Mouse (Mus musculus) limb, embryonic 13.5 days (tissue): ENCODE results near the gene Aarsd1. TPM values are rescaled to one million over a fixed set of nuclear protein-coding genes. Genes with fewer than 3 reads are reported as not detected.

Source experiments
- ATAC-seq: fragments of 200-750 bp; cut with Nextera tagmentation; 2 replicates; pipeline ENCODE4 v1.8.0; 2017; ENCODE audit warnings: low read depth, moderate number of reproducible peaks, moderate TSS enrichment; ENCODE audit not compliant: low FRiP score
- H3K27ac ChIP-seq: fragments of 300-500 bp; sonication (generic); 2 replicates; pipeline ENCODE4 v1.5.1; 2015; ENCODE audit warnings: inconsistent platforms, mild to moderate bottlenecking, moderate library complexity
- H3K27me3 ChIP-seq: fragments of 300-500 bp; sonication (generic); 2 replicates; pipeline ENCODE4 v1.6.1; 2015; ENCODE audit warnings: mild to moderate bottlenecking, inconsistent platforms
- H3K36me3 ChIP-seq: fragments of 300-500 bp; sonication (generic); 2 replicates; pipeline ENCODE4 v1.6.1; 2015; ENCODE audit warnings: inconsistent platforms, mild to moderate bottlenecking, moderate library complexity
- H3K4me1 ChIP-seq: fragments of 300-500 bp; sonication (generic); 2 replicates; pipeline ENCODE4 v1.6.1; 2015; ENCODE audit warnings: inconsistent platforms
- H3K4me2 ChIP-seq: fragments of 300-500 bp; sonication (generic); replicated peaks from 2 replicates; pipeline ENCODE4 v1.6.1; 2015; ENCODE audit warnings: inconsistent platforms, mild to moderate bottlenecking, moderate library complexity
- H3K4me3 ChIP-seq: fragments of 300-500 bp; sonication (generic); 2 replicates; pipeline ENCODE4 v1.5.1; 2015; ENCODE audit warnings: moderate library complexity, mild to moderate bottlenecking, inconsistent platforms
- H3K9ac ChIP-seq: fragments of 300-500 bp; sonication (generic); 2 replicates; pipeline ENCODE4 v1.6.1; 2015; ENCODE audit warnings: mild to moderate bottlenecking, inconsistent platforms
- H3K9me3 ChIP-seq: fragments of 300-500 bp; sonication (generic); 2 replicates; pipeline ENCODE4 v1.6.1; 2016; ENCODE audit warnings: inconsistent platforms
- WGBS: fragments of 180-500 bp; shearing (Covaris S2); methylation state at CpG from one replicate; pipeline ENCODE4 v1.1.7; 2015; 5-methylcytosine and 5-hydroxymethylcytosine counted together
- microRNA-seq: library from miRNA; unstranded; fragments of <30 nt; microRNA quantifications from one replicate; pipeline ENCODE4, GENCODE M21; 2016
- polyA plus RNA-seq: library from polyadenylated mRNA; unstranded; fragments of >200 nt; fragmentation: Nextera tagmentation; extraction: Ambion mirVana; gene quantifications from 2 replicates; pipeline ENCODE4 v1.2.1, GENCODE M21; 2015

The Aarsd1 gene
- polyA plus RNA-seq, 1 experiment from 2014 or later, result 79.5 TPM

DNA sequence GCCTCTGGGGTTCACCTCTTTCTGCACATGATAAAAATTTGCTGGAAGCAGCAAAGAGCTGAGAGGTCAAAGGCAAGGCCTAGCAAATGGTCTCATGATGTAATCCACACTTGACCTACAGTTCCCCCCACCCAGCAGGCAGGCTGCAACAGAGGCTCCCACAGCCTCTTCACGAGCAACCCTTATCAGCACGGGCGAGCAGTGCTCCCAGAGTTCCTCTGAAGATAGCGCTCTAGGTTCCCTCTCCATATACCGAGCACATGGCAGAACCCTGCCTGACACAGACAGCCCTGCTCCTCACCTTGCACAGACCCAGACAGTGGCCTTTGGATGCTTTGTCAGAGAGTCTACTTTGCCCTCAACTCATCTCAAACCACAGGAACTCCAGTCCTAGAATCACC, 52.9 kb downstream of the Aarsd1 start:
- no peak overlapping the region for H3K27ac ChIP-seq
- no peak for ATAC-seq
- H3K27me3 ChIP-seq, result no peaks in the 10 kb centered on the region
- H3K4me2 ChIP-seq, result no peak overlapping the region
- no peaks in the 10 kb centered on the region for H3K9me3 ChIP-seq
- H3K4me3 ChIP-seq, result no peak overlapping the region
- no peaks in the 10 kb centered on the region for H3K4me1 ChIP-seq
- no peak overlapping the region for H3K9ac ChIP-seq
- WGBS, result 70% methylated on average over 5 of the region's 5 CpGs
- H3K36me3 ChIP-seq, result no peaks in the 10 kb centered on the region

DNA sequence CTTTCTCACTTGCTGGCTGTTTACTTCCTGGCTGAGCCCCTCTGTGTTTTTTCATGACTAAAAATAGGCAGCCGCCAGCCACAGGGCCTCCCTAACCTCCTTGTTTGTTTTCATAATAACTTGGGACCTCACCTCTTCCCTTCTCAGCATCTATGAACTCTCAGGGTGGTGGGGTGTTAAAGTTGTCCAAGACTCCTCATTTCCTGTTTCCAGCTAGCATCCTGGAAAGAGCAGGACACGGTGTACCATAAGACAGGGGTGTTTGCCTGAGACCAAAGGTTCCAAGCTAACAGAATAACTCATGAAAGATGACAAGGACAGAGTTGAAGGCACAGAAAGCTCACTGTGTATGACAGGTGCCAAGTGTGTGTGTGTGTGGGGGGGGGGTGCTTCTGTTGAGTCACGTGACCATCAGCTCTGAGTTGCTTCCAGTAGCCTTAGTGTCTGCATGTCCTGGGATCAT, 56.7 kb downstream of the Aarsd1 start:
- 54% methylated on average over 3 of the region's 3 CpGs for WGBS
- no peak for ATAC-seq
- H3K4me2 ChIP-seq, result no peak overlapping the region
- no peaks in the 10 kb centered on the region for H3K4me1 ChIP-seq
- H3K9me3 ChIP-seq, result no peaks in the 10 kb centered on the region
- H3K27ac ChIP-seq, result no peak overlapping the region
- H3K9ac ChIP-seq, result no peak overlapping the region
- H3K36me3 ChIP-seq, result no peaks in the 10 kb centered on the region
- H3K27me3 ChIP-seq, result no peaks in the 10 kb centered on the region
- no peak overlapping the region for H3K4me3 ChIP-seq

DNA sequence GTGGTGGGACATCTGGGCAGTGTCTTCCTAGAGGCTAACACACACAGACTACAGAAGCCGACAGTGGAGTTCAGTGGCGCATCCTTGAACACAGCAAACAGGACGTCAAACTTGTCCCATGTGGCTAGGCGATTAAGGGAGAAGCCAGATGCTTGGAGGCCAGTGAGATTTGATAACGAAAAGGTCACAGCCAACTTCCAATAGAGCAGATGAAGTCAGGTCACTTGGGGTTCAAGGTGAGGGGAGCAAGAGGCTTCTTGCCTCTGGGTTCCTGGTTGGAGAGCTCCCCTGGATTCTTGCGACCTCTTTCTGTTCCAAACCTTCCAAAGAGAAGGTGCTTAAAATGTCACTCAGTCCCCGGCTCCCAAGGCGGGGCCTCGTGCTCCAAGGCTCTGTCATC, 57.6 kb downstream of the Aarsd1 start:
- Histone ChIP-seq H3K27ac (no peak overlapping the region), H3K27me3 (no peaks in the 10 kb centered on the region), H3K9me3 (no peaks in the 10 kb centered on the region), H3K4me2 (no peak overlapping the region), H3K4me1 (no peaks in the 10 kb centered on the region), H3K4me3 (no peak overlapping the region), H3K9ac (no peak overlapping the region), H3K36me3 (no peaks in the 10 kb centered on the region)
- 65% methylated on average over 9 of the region's 9 CpGs for WGBS
- ATAC-seq, result no peak

DNA sequence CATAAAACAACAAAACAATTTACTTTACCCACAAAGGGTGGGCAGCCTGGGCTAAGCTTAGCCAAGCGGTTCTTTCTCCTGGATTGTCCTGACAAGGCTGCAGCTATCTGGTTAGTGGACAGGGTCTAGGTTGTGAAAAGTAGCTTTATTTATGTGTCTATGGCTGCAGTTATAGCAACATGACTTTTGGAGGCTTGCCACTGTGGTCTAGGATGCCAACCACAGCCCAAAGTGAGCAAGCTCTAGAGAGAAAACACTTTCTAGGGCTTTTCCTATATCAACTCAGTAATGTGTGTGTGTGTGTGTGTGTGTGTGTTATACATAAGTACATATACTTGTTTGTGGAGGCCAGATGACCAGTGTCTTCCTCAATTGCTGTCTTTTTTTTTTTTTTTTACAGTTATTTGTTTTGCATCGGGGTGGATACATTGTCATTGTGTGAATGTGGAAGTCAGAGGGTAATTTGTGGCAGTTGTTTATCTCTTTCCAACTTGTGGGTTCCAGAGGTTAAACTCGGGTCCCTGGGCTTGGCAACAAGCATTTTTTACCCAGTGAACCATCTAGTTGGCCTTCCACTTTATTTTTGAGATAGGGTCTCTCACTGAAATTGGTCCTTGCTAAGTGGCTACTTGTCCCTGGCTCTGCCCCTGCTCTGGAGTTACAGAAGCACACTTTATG, 59.8 kb downstream of the Aarsd1 start:
- no peak for ATAC-seq
- no peak overlapping the region for H3K4me2 ChIP-seq
- H3K36me3 ChIP-seq, result no peaks in the 10 kb centered on the region
- H3K27me3 ChIP-seq, result no peaks in the 10 kb centered on the region
- H3K27ac ChIP-seq, result no peak overlapping the region
- no peak overlapping the region for H3K9ac ChIP-seq
- 87% methylated on average over 3 of the region's 3 CpGs for WGBS
- H3K4me1 ChIP-seq, result no peaks in the 10 kb centered on the region
- no peak overlapping the region for H3K4me3 ChIP-seq
- no peaks in the 10 kb centered on the region for H3K9me3 ChIP-seq

Small RNAs within 50 kb of the gene (microRNA-seq; reads per million reads assigned to microRNA genes)
- not detected for gene Mir6929

Other genes with a start within 250 kb of the Aarsd1 start
- gene Cntnap1, start 247.1 kb downstream of the Aarsd1 start, polyA plus RNA-seq, result 0.27 and 0.46 TPM in 2 replicates
- 6.6 and 7.3 TPM in 2 replicates for gene Plekhh3, start 246.3 kb downstream of the Aarsd1 start, polyA plus RNA-seq
- gene Ccr10, start 242.2 kb downstream of the Aarsd1 start, polyA plus RNA-seq, result 0.10 TPM in 1 of 2 replicates, not detected in the other
- 14.6 and 17.5 TPM in 2 replicates for gene Ezh1, start 191.2 kb downstream of the Aarsd1 start, polyA plus RNA-seq
- gene Ramp2, start 171.6 kb downstream of the Aarsd1 start, polyA plus RNA-seq, result 72.9 and 74.7 TPM in 2 replicates
- gene Vps25, start 163.9 kb downstream of the Aarsd1 start, polyA plus RNA-seq, result 104 and 109 TPM in 2 replicates
- gene Wnk4, start 157.0 kb downstream of the Aarsd1 start, polyA plus RNA-seq, result 8.5 and 10.2 TPM in 2 replicates
- gene Cntd1, start 138.6 kb downstream of the Aarsd1 start, polyA plus RNA-seq, result 1.7 and 1.9 TPM in 2 replicates
- 172 and 175 TPM in 2 replicates for gene Coa3, start 138.5 kb downstream of the Aarsd1 start, polyA plus RNA-seq
- 124 and 127 TPM in 2 replicates for gene Becn1, start 115.3 kb downstream of the Aarsd1 start, polyA plus RNA-seq
- gene Psme3, start 101.4 kb downstream of the Aarsd1 start, polyA plus RNA-seq, result 136 and 144 TPM in 2 replicates
- gene Aoc2, start 92.6 kb downstream of the Aarsd1 start, polyA plus RNA-seq, result 1.4 TPM in 2 replicates
- 0.20 and 0.31 TPM in 2 replicates for gene Aoc3, start 87.0 kb downstream of the Aarsd1 start, polyA plus RNA-seq
- gene G6pc, start 50.1 kb downstream of the Aarsd1 start, polyA plus RNA-seq, result not detected in 2 replicates
- 11.5 and 12.6 TPM in 2 replicates for gene Gm27029, start 7.2 kb upstream of the Aarsd1 start, polyA plus RNA-seq
- gene Rundc1, start 7.5 kb upstream of the Aarsd1 start, polyA plus RNA-seq, result 19.3 and 21.3 TPM in 2 replicates
- 15.3 and 15.7 TPM in 2 replicates for gene Ptges3l, start 7.7 kb upstream of the Aarsd1 start, polyA plus RNA-seq
- 328 and 347 TPM in 2 replicates for gene Rpl27, start 24.7 kb upstream of the Aarsd1 start, polyA plus RNA-seq
- 8.3 and 9.5 TPM in 2 replicates for gene Ifi35, start 30.8 kb upstream of the Aarsd1 start, polyA plus RNA-seq
- 10.0 and 12.0 TPM in 2 replicates for gene Rnd2, start 47.4 kb upstream of the Aarsd1 start, polyA plus RNA-seq
- gene Vat1, start 48.6 kb upstream of the Aarsd1 start, polyA plus RNA-seq, result 35.7 and 39.7 TPM in 2 replicates
- 12.1 and 13.6 TPM in 2 replicates for gene Brca1, start 134.3 kb upstream of the Aarsd1 start, polyA plus RNA-seq
- 70.9 and 78.1 TPM in 2 replicates for gene Nbr1, start 134.5 kb upstream of the Aarsd1 start, polyA plus RNA-seq
- gene Tmem106a, start 164.6 kb upstream of the Aarsd1 start, polyA plus RNA-seq, result 3.2 and 3.6 TPM in 2 replicates
- gene Gm11634, start 181.6 kb upstream of the Aarsd1 start, polyA plus RNA-seq, result not detected in 2 replicates
- gene Rdm1, start 209.6 kb upstream of the Aarsd1 start, polyA plus RNA-seq, result 42.6 and 47.4 TPM in 2 replicates
- gene Arl4d, start 247.9 kb upstream of the Aarsd1 start, polyA plus RNA-seq, result 2.0 and 2.2 TPM in 2 replicates